Mouse (Mus musculus): ENCODE data around the gene Vstm2l. TPM values are rescaled to one million over a fixed set of nuclear protein-coding genes. Genes with fewer than 3 reads are reported as not detected.

Gene Vstm2l
- polyA plus RNA-seq, 1 experiment from 2014 or later = 0.53 TPM

DNA sequence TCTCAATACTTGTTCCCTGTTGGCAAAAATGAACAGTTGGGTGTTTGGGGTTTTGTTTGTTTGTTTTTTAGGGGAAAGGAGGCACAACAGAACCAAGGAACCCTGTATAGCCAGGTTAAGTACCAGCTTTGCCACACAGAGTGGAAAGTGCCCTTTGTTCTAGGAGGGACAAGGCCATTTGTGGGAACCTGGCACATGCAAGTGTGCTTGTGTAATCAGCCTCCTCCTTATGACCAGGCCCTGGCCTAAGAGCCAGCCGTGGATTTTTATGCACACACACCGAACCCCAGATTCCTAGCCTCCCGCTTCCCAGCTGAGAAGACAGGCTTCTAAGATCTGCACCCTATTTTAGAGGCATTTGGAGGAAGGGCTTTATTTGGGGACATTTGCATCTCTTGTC lies 37.1 kb upstream of the Vstm2l start:
- TF ChIP-seq EP300 (optimal IDR thresholded peaks at IDR 0.05) = no peak
- no peak for TF ChIP-seq CTCF (IDR thresholded peaks at IDR 0.05; ENCODE audit: low read depth)
- no peaks in the 10 kb centered on the region for H3K27me3 ChIP-seq (ENCODE audit: control insufficient read depth, insufficient read depth, low read length)
- no peaks in the 10 kb centered on the region for H3K36me3 ChIP-seq (ENCODE audit: control insufficient read depth, insufficient read depth, low read length)
- DNase-seq (ENCODE audit: low spot score) = no peak
- 86% methylated on average over 3 of the region's 3 CpGs for WGBS
- H3K4me2 ChIP-seq (replicated peaks; ENCODE audit: low read depth) = no peak overlapping the region
- no peak overlapping the region for H3K27ac ChIP-seq (replicated peaks)
- no peaks in the 10 kb centered on the region for H3K9me3 ChIP-seq (ENCODE audit: control insufficient read depth, low read length)
- H3K9ac ChIP-seq (ENCODE audit: low read length) = no peak overlapping the region
- H3K4me1 ChIP-seq (replicated peaks; ENCODE audit: control insufficient read depth, insufficient read depth) = no peaks in the 10 kb centered on the region
- H3K4me3 ChIP-seq (ENCODE audit: low read depth, low read length) = no peak overlapping the region
- no peak for ATAC-seq (ENCODE audit: low FRiP score, low TSS enrichment)

- ATAC-seq (ENCODE audit: low FRiP score, low TSS enrichment) = no peak
- DNase-seq (ENCODE audit: low spot score) = no peak
- H3K4me1 ChIP-seq (replicated peaks; ENCODE audit: control insufficient read depth, insufficient read depth) = no peaks in the 10 kb centered on the region
- no peak overlapping the region for H3K4me3 ChIP-seq (ENCODE audit: low read depth, low read length)
- no peak for TF ChIP-seq EP300 (optimal IDR thresholded peaks at IDR 0.05)
- TF ChIP-seq CTCF (IDR thresholded peaks at IDR 0.05; ENCODE audit: low read depth) = no peak
- H3K36me3 ChIP-seq (ENCODE audit: control insufficient read depth, insufficient read depth, low read length) = no peaks in the 10 kb centered on the region
- no peaks in the 10 kb centered on the region for H3K27me3 ChIP-seq (ENCODE audit: control insufficient read depth, insufficient read depth, low read length)
- H3K9ac ChIP-seq (ENCODE audit: low read length) = no peak overlapping the region
- no peak overlapping the region for H3K27ac ChIP-seq (replicated peaks)
- H3K4me2 ChIP-seq (replicated peaks; ENCODE audit: low read depth) = no peak overlapping the region
- no peaks in the 10 kb centered on the region for H3K9me3 ChIP-seq (ENCODE audit: control insufficient read depth, low read length)
- WGBS = 51% methylated on average over 5 of the region's 5 CpGs
These were observed 36.5 kb upstream of the Vstm2l start for GRCm38 (mm10) chr2:157877967-157878366.

DNA sequence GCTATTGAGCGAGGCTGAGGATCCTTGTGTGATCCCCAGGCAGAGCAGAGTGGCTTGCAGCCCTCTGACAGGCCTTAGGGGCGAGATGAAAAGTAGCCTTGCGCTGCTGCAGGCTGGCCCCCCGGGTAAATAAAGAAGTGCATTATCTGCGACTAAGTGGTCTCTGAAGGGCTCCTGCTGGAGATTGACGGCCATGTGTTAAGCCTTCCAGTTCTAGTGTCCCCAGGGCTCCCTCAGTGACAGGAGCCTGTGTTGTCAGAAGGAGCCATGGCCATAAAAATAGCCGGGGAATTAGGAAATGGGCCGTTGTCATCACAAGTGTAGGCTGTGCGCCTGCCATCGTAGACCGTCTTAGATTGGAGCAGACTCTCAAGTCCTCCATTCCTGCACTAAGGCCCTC lies 32.5 kb upstream of the Vstm2l start:
- Histone ChIP-seq H3K9me3 (ENCODE audit: control insufficient read depth, low read length) (no peaks in the 10 kb centered on the region), H3K9ac (ENCODE audit: low read length) (no peak overlapping the region), H3K4me2 (replicated peaks; ENCODE audit: low read depth) (no peak overlapping the region), H3K4me1 (replicated peaks; ENCODE audit: control insufficient read depth, insufficient read depth) (no peaks in the 10 kb centered on the region), H3K36me3 (ENCODE audit: control insufficient read depth, insufficient read depth, low read length) (no peaks in the 10 kb centered on the region; the same call in 1 of the 2 replicates), H3K27ac (replicated peaks) (no peak overlapping the region), H3K4me3 (ENCODE audit: low read depth, low read length) (no peak overlapping the region), H3K27me3 (ENCODE audit: control insufficient read depth, insufficient read depth, low read length) (no peaks in the 10 kb centered on the region)
- no peak for ATAC-seq (ENCODE audit: low FRiP score, low TSS enrichment)
- DNase-seq (ENCODE audit: low spot score) = no peak
- 48% methylated on average over 11 of the region's 11 CpGs for WGBS
- TF ChIP-seq CTCF (IDR thresholded peaks at IDR 0.05; ENCODE audit: low read depth) = no peak
- TF ChIP-seq EP300 (optimal IDR thresholded peaks at IDR 0.05) = no peak

DNA sequence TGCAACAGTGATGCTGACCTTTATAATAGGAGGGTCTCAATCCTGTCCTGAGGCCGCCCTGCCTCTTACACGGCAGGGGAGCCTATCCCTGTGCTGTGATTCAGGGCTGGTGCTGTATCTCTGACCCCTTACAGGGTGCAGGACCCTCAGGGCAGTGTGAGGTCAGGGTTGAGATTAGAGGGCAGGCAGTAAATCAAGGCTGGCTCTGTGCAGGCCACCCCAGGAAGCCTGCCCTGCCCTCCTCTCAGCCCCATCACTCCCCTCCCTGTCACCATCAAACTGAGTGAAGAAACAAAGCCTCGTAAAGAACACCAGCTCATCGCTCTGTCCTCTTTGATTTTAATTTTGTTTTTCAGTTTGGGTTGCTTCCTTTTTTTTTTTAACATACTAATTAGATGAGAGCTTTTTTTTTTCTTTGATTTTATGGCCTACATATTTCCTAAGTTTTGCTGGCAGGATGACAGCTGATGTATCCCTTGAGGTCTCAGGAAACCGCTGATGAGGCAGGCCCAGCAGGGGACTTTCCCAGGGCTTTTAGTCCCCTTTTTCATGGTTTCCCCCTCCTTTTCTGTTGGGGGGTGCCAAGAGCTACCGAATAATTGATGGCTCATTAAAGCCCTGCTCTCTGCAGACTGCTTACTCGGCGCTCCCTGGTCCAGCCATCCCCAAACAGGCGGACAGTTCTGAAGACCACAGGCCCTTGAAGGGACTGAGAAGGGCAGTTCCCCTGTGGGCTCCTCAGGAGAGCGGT lies 27.0 kb upstream of the Vstm2l start:
- Histone ChIP-seq H3K27me3 (ENCODE audit: control insufficient read depth, insufficient read depth, low read length) (no peaks in the 10 kb centered on the region), H3K4me2 (replicated peaks; ENCODE audit: low read depth) (no peak overlapping the region), H3K27ac (replicated peaks) (no peak overlapping the region), H3K9me3 (ENCODE audit: control insufficient read depth, low read length) (no peaks in the 10 kb centered on the region), H3K9ac (ENCODE audit: low read length) (no peak overlapping the region), H3K4me1 (replicated peaks; ENCODE audit: control insufficient read depth, insufficient read depth) (no peaks in the 10 kb centered on the region), H3K36me3 (ENCODE audit: control insufficient read depth, insufficient read depth, low read length) (no peaks in the 10 kb centered on the region; the same call in 1 of the 2 replicates), H3K4me3 (ENCODE audit: low read depth, low read length) (no peak overlapping the region)
- ATAC-seq (ENCODE audit: low FRiP score, low TSS enrichment) (no peak), DNase-seq (ENCODE audit: low spot score) (no peak)
- TF ChIP-seq CTCF (IDR thresholded peaks at IDR 0.05; ENCODE audit: low read depth) = no peak
- no peak for TF ChIP-seq EP300 (optimal IDR thresholded peaks at IDR 0.05)
- WGBS = 56% methylated on average over 10 of the region's 10 CpGs

DNA sequence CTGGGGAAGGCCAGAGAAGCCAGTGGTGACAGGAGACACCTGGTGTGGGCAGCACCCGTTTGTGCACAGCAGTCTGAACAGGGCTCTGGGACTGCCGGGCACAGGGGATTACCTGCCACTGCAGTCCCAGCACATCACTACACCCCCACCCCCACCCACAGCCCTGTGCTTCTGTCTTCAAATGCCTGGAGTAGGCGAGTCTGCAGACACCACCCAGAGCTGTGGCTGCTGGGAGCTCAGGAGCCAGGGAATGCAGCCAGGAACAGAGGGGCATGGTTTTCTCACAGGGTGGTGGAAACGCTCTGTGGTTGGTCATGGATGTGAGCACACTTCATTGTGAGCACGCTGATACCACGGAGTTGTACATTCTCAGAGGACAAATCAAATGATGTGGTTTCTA lies 23.3 kb upstream of the Vstm2l start:
- H3K27me3 ChIP-seq (ENCODE audit: control insufficient read depth, insufficient read depth, low read length) = no peaks in the 10 kb centered on the region
- TF ChIP-seq CTCF (IDR thresholded peaks at IDR 0.05; ENCODE audit: low read depth) = no peak
- TF ChIP-seq EP300 (optimal IDR thresholded peaks at IDR 0.05) = no peak
- H3K9me3 ChIP-seq (ENCODE audit: control insufficient read depth, low read length) = no peaks in the 10 kb centered on the region
- 64% methylated on average over 6 of the region's 6 CpGs for WGBS
- ATAC-seq (ENCODE audit: low FRiP score, low TSS enrichment) (no peak), DNase-seq (ENCODE audit: low spot score) (no peak)
- no peak overlapping the region for H3K4me3 ChIP-seq (ENCODE audit: low read depth, low read length)
- no peak overlapping the region for H3K9ac ChIP-seq (ENCODE audit: low read length)
- H3K4me2 ChIP-seq (replicated peaks; ENCODE audit: low read depth) = no peak overlapping the region
- H3K27ac ChIP-seq (replicated peaks) = no peak overlapping the region
- H3K4me1 ChIP-seq (replicated peaks; ENCODE audit: control insufficient read depth, insufficient read depth) = no peaks in the 10 kb centered on the region
- no peaks in the 10 kb centered on the region for H3K36me3 ChIP-seq (ENCODE audit: control insufficient read depth, insufficient read depth, low read length)

- H3K9ac ChIP-seq (ENCODE audit: low read length) = no peak overlapping the region
- no peak overlapping the region for H3K4me2 ChIP-seq (replicated peaks; ENCODE audit: low read depth)
- TF ChIP-seq CTCF (IDR thresholded peaks at IDR 0.05; ENCODE audit: low read depth) (no peak), EP300 (optimal IDR thresholded peaks at IDR 0.05) (no peak)
- H3K4me3 ChIP-seq (ENCODE audit: low read depth, low read length) = no peak overlapping the region
- no peak for DNase-seq (ENCODE audit: low spot score)
- no peaks in the 10 kb centered on the region for H3K27me3 ChIP-seq (ENCODE audit: control insufficient read depth, insufficient read depth, low read length)
- H3K36me3 ChIP-seq (ENCODE audit: control insufficient read depth, insufficient read depth, low read length) = no peaks in the 10 kb centered on the region
- ATAC-seq (ENCODE audit: low FRiP score, low TSS enrichment) = 0 out of 2 replicates have a peak, but pooled peaks have one; percentile 24
- H3K4me1 ChIP-seq (replicated peaks; ENCODE audit: control insufficient read depth, insufficient read depth) = no peaks in the 10 kb centered on the region
- no peak overlapping the region for H3K27ac ChIP-seq (replicated peaks)
- WGBS = 67% methylated on average over 4 of the region's 4 CpGs
- H3K9me3 ChIP-seq (ENCODE audit: control insufficient read depth, low read length) = no peaks in the 10 kb centered on the region
These were observed 17.3 kb upstream of the Vstm2l start for GRCm38 (mm10) chr2:157897131-157897530.
